Comparison of ENCODE assay signal across 26 mouse cellular contexts in genomic region chr11:118863360-118863759, GRCm38 (mm10). TPM values are rescaled to one million over a fixed set of nuclear protein-coding genes. Genes with fewer than 3 reads are reported as not detected.
DNase-seq lines count a peak whose midpoint lies in the region; ATAC-seq and TF ChIP-seq lines count a peak whose summit lies in the region.
"Had no signal": no experiment of that assay in that cellular context is flagged by ENCODE, and none has a peak within 500 bp of the region (broad histone marks: within the 10 kb centered on the region; RNA-seq: fewer than 3 reads in every experiment).

No protein-coding gene starts in this region.

- no peak for DNase-seq in left cerebral cortex, adult 2 months (ENCODE audit: extremely low spot score in 1 of 2, low spot score in 2 of 2)
- DNase-seq in left cerebral cortex, adult 18-20 months (ENCODE audit: low spot score in 2 of 2), result no peak
- no peak for DNase-seq in hindbrain, embryonic 10.5 days (ENCODE audit: low spot score)
- DNase-seq in midbrain, postnatal 0 days (ENCODE audit: low spot score), result peak; percentile 27
- no peak for DNase-seq in ovary, postnatal 36 days (ENCODE audit: low spot score)
- DNase-seq in heart, postnatal 25 days (ENCODE audit: low spot score), result no peak
- DNase-seq: adrenal gland, adult 2 months; cerebellum, adult 11 months; gastrocnemius, postnatal 25 days; heart, postnatal 36 days; kidney, adult 8-10 months; kidney, postnatal 14 days; layer of hippocampus, postnatal 36 days; lung, adult 18-20 months; lung, postnatal 10 days; retina, postnatal 1 day; right cerebral cortex, postnatal 25 days; thymus, postnatal 14 days had no signal

- H3K9ac ChIP-seq in hindbrain, embryonic 12.5 days, result no peak overlapping the region
- no peak overlapping the region for H3K9ac ChIP-seq in midbrain, postnatal 0 days (replicated peaks; ENCODE audit: low read length, poor library complexity, severe bottlenecking)
- H3K9ac ChIP-seq: embryonic facial prominence, embryonic 12.5 days; limb, embryonic 13.5 days; liver, embryonic 12.5 days had no signal

- ATAC-seq in hindbrain, embryonic 12.5 days (ENCODE audit: low FRiP score), result peak; percentile 38; the same call in 1 of the 2 replicates
- ATAC-seq in midbrain, postnatal 0 days (ENCODE audit: low FRiP score), result no peak
- ATAC-seq: forebrain, embryonic 16.5 days; inflammation-experienced regulatory T-cells, adult 6 months; liver, embryonic 12.5 days had no signal

- H3K27ac ChIP-seq in left cerebral cortex, adult 2 months, result peak overlapping the region; percentile 72
- H3K27ac ChIP-seq in hindbrain, embryonic 10.5 days, result peak overlapping the region; percentile 69
- H3K27ac ChIP-seq in hindbrain, embryonic 12.5 days, result peak overlapping the region; percentile 40
- H3K27ac ChIP-seq in midbrain, postnatal 0 days (ENCODE audit: low read depth, low read length), result no peak overlapping the region
- H3K27ac ChIP-seq: embryonic facial prominence, embryonic 12.5 days; limb, embryonic 13.5 days; liver, embryonic 12.5 days had no signal

- H3K9me3 ChIP-seq in hindbrain, embryonic 10.5 days, result no peaks in the 10 kb centered on the region
- H3K9me3 ChIP-seq in hindbrain, embryonic 12.5 days (replicated peaks), result no peaks in the 10 kb centered on the region
- no peaks in the 10 kb centered on the region for H3K9me3 ChIP-seq in midbrain, postnatal 0 days (ENCODE audit: low read length)
- H3K9me3 ChIP-seq: embryonic facial prominence, embryonic 12.5 days; limb, embryonic 13.5 days; liver, embryonic 12.5 days had no signal

- no peak for TF ChIP-seq CTCF in left cerebral cortex, adult 2 months (IDR thresholded peaks at IDR 0.05)
- no peak for TF ChIP-seq CTCF in midbrain, postnatal 0 days (IDR thresholded peaks at IDR 0.05)

- WGBS in hindbrain, embryonic 10.5 days, result 70% methylated on average over 3 of the region's 3 CpGs
- 64% methylated on average over 3 of the region's 3 CpGs for WGBS in hindbrain, embryonic 12.5 days
- WGBS in midbrain, postnatal 0 days, result 76% methylated on average over 3 of the region's 3 CpGs

- intact Hi-C loops in left cerebral cortex, adult 2 months (cut with DNase I), result loop anchor here (2.0 to 5.0 kb wide), 4 partner anchors 34 to 106 kb away; no protein-coding TSS in a partner anchor
- intact Hi-C loops in heart, postnatal 25 days (cut with DNase I), result no loop called here

- peaks cover 36% of the 10 kb centered on the region for H3K4me1 ChIP-seq in hindbrain, embryonic 10.5 days (replicated peaks)
- peaks cover 27% of the 10 kb centered on the region for H3K4me1 ChIP-seq in hindbrain, embryonic 12.5 days
- peaks cover under 1% of the 10 kb centered on the region for H3K4me1 ChIP-seq in midbrain, postnatal 0 days (ENCODE audit: insufficient read depth, low read length)
- H3K4me1 ChIP-seq: embryonic facial prominence, embryonic 12.5 days; limb, embryonic 13.5 days; liver, embryonic 12.5 days had no signal

- no peak overlapping the region for H3K4me2 ChIP-seq in hindbrain, embryonic 12.5 days (replicated peaks)
- H3K4me2 ChIP-seq in midbrain, postnatal 0 days (ENCODE audit: low read depth, low read length, poor library complexity, severe bottlenecking), result no peak overlapping the region
- H3K4me2 ChIP-seq: embryonic facial prominence, embryonic 12.5 days; limb, embryonic 13.5 days; liver, embryonic 12.5 days had no signal

- no peaks in the 10 kb centered on the region for H3K27me3 ChIP-seq in hindbrain, embryonic 10.5 days (ENCODE audit: insufficient read depth, poor library complexity, severe bottlenecking)
- no peaks in the 10 kb centered on the region for H3K27me3 ChIP-seq in hindbrain, embryonic 12.5 days
- no peaks in the 10 kb centered on the region for H3K27me3 ChIP-seq in midbrain, postnatal 0 days (ENCODE audit: insufficient read depth, low read length)
- H3K27me3 ChIP-seq: embryonic facial prominence, embryonic 12.5 days; limb, embryonic 13.5 days; liver, embryonic 12.5 days had no signal

- H3K4me3 ChIP-seq in left cerebral cortex, adult 2 months, result no peak overlapping the region
- H3K4me3 ChIP-seq in hindbrain, embryonic 10.5 days, result no peak overlapping the region
- H3K4me3 ChIP-seq in hindbrain, embryonic 12.5 days, result no peak overlapping the region
- no peak overlapping the region for H3K4me3 ChIP-seq in midbrain, postnatal 0 days (ENCODE audit: low read depth, low read length)
- H3K4me3 ChIP-seq: embryonic facial prominence, embryonic 12.5 days; limb, embryonic 13.5 days; liver, embryonic 12.5 days had no signal

- H3K36me3 ChIP-seq in hindbrain, embryonic 10.5 days, result no peaks in the 10 kb centered on the region
- no peaks in the 10 kb centered on the region for H3K36me3 ChIP-seq in hindbrain, embryonic 12.5 days
- H3K36me3 ChIP-seq in midbrain, postnatal 0 days (ENCODE audit: insufficient read depth, low read length), result no peaks in the 10 kb centered on the region
- H3K36me3 ChIP-seq: embryonic facial prominence, embryonic 12.5 days; limb, embryonic 13.5 days; liver, embryonic 12.5 days had no signal

RNA-seq across cellular contexts. Expression of gene Rbfox3, which starts 48.0 kb away (rescaled TPM):
- 100 to 1,000 TPM; 345 to 353 TPM for total RNA-seq in left cerebral cortex, adult 2 months (2021)
- 100 to 1,000 TPM; 301 to 331 TPM for total RNA-seq in left cerebral cortex, adult 18-20 months (2021)
- polyA plus RNA-seq in hindbrain, embryonic 10.5 days (2016; fragmentation: Nextera tagmentation; extraction: Ambion mirVana), result 5.8 and 11.7 TPM in 2 replicates
- 26.5 and 33.6 TPM in 2 replicates for polyA plus RNA-seq in hindbrain, embryonic 12.5 days (2016; fragmentation: Nextera tagmentation; extraction: Ambion mirVana)
- total RNA-seq in midbrain, postnatal 0 days (2014; rRNA removed), result 41.2 and 60.3 TPM in 2 replicates
- 72.5 and 73.3 TPM in 2 replicates for polyA plus RNA-seq in midbrain, postnatal 0 days (2015; fragmentation: Nextera tagmentation; extraction: Ambion mirVana)
- total RNA-seq in heart, postnatal 25 days (2021), result under 1 TPM; 0.08 TPM
- total RNA-seq: MEL had no signal
- polyA plus RNA-seq: C2C12 had no signal

Comparison
In these comparisons a context has a peak if more than half of its experiments do, and no peak if none do; other contexts are left out.
1. RNA of gene Rbfox3, which starts 48.0 kb away (total RNA-seq): 345 to 353 TPM in left cerebral cortex, adult 2 months, 301 to 331 TPM in left cerebral cortex, adult 18-20 months and 41.2 to 60.3 TPM in midbrain, postnatal 0 days; 0.08 TPM in heart, postnatal 25 days; every median in the first group is over 10 times any median in the second.